Comparison of ENCODE assay signal across 8 mouse cellular contexts in the genomic region with DNA sequence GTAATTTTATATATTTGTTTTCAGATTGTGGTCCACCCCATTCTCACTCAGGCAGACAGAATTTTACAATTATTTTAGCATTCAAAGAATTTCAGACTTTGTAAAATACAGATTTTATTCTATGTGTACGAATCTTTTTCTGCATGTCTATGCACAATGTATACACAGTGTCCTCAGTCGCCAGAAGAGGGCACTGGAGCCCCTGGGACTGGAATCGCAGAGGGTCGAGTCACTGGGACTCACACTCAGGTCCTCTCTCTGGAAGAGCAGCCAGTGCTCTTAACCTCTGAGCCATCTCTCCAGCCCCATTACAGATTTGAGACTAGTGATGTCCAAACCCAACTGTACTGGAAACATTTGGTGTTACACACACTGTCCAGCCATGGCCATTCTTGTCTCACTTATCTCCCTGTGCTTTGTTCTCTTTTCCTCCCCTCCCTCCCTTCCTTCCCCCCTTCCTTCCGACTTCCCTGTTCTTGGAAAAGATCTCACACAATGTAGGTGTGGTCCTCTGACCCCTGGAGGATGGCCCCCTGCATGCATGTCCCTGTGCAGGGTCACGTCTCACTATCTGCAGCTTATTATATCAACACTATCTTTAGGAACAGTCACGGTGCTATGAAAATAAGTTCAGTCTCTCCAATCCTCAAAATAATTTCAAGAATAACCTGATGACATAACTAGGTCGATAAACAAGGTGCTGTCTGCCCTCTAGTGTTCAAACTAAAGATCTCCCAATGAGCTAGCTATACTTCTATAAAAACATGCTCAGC. TPM values are rescaled to one million over a fixed set of nuclear protein-coding genes. Genes with fewer than 3 reads are reported as not detected.
A peak's percentile ranks its signal among the peaks of the same experiment; 100 is the strongest.
DNase-seq lines count a peak whose midpoint lies in the region; ATAC-seq and TF ChIP-seq lines count a peak whose summit lies in the region.
"Had no signal": no experiment of that assay in that cellular context is flagged by ENCODE, and none has a peak within 500 bp of the region (broad histone marks: within the 10 kb centered on the region; RNA-seq: fewer than 3 reads in every experiment).

No protein-coding gene starts in this region.

- no peaks in the 10 kb centered on the region for H3K9me3 ChIP-seq in midbrain, embryonic 14.5 days (ENCODE audit: control insufficient read depth, low read length)
- H3K9me3 ChIP-seq in midbrain, embryonic 16.5 days (replicated peaks; ENCODE audit: control insufficient read depth, low read length, poor library complexity, severe bottlenecking) = no peaks in the 10 kb centered on the region
- H3K9me3 ChIP-seq: neural tube, embryonic 12.5 days had no signal

- no peaks in the 10 kb centered on the region for H3K4me1 ChIP-seq in midbrain, embryonic 14.5 days (ENCODE audit: control insufficient read depth, insufficient read depth, low read length)
- H3K4me1 ChIP-seq in midbrain, embryonic 16.5 days (ENCODE audit: control insufficient read depth, insufficient read depth, low read length) = no peaks in the 10 kb centered on the region
- no peaks in the 10 kb centered on the region for H3K4me1 ChIP-seq in olfactory bulb, adult 2 months (ENCODE audit: control insufficient read depth, insufficient read depth, low read length)
- H3K4me1 ChIP-seq: neural tube, embryonic 12.5 days had no signal

- H3K27ac ChIP-seq in midbrain, embryonic 14.5 days (replicated peaks; ENCODE audit: low read depth, low read length) = no peak overlapping the region
- H3K27ac ChIP-seq in midbrain, embryonic 16.5 days (ENCODE audit: low read length) = no peak overlapping the region
- no peak overlapping the region for H3K27ac ChIP-seq in olfactory bulb, adult 2 months (ENCODE audit: insufficient read depth, low read depth, low read length)
- H3K27ac ChIP-seq: neural tube, embryonic 12.5 days had no signal

- peak; percentile 21; the same call in 1 of the 2 replicates for TF ChIP-seq CTCF in olfactory bulb, adult 2 months (IDR thresholded peaks at IDR 0.05; ENCODE audit: insufficient read depth, low read depth, low read length)

- DNase-seq in midbrain, embryonic 14.5 days = peak; percentile 73
- DNase-seq in T-cell, adult 2 months (ENCODE audit: low spot score) = peak; percentile 24
- DNase-seq in kidney, postnatal 25 days = peak; percentile 54 to 58
- DNase-seq in frontal cortex, postnatal 10 days (ENCODE audit: low spot score in 2 of 2) = no peak

- no peak for ATAC-seq in midbrain, embryonic 14.5 days (ENCODE audit: low FRiP score, low TSS enrichment)
- no peak for ATAC-seq in midbrain, embryonic 16.5 days
- peak; percentile 53 for ATAC-seq in granulocyte monocyte progenitor cell, adult 5-6 weeks (replicated peaks; ENCODE audit: poor library complexity, severe bottlenecking)

- H3K4me2 ChIP-seq in midbrain, embryonic 14.5 days (ENCODE audit: low read length) = no peak overlapping the region
- H3K4me2 ChIP-seq in midbrain, embryonic 16.5 days (ENCODE audit: low read length) = no peak overlapping the region
- H3K4me2 ChIP-seq: neural tube, embryonic 12.5 days had no signal

- no peak overlapping the region for H3K4me3 ChIP-seq in midbrain, embryonic 14.5 days (replicated peaks; ENCODE audit: low read depth, low read length)
- no peak overlapping the region for H3K4me3 ChIP-seq in midbrain, embryonic 16.5 days (ENCODE audit: low read depth, low read length)
- no peak overlapping the region for H3K4me3 ChIP-seq in olfactory bulb, adult 2 months (ENCODE audit: insufficient read depth, low read depth, low read length)
- H3K4me3 ChIP-seq: neural tube, embryonic 12.5 days had no signal

- H3K36me3 ChIP-seq in midbrain, embryonic 14.5 days (ENCODE audit: control insufficient read depth, insufficient read depth, low read length) = no peaks in the 10 kb centered on the region
- no peaks in the 10 kb centered on the region for H3K36me3 ChIP-seq in midbrain, embryonic 16.5 days (ENCODE audit: control insufficient read depth, insufficient read depth, low read length)

- TF ChIP-seq POLR2A in olfactory bulb, adult 2 months (IDR thresholded peaks at IDR 0.05; ENCODE audit: insufficient read depth, low read depth, low read length) = no peak

- WGBS in midbrain, embryonic 14.5 days = 59% methylated on average over 8 of the region's 8 CpGs
- 55% methylated on average over 8 of the region's 8 CpGs for WGBS in midbrain, embryonic 16.5 days
- WGBS in olfactory bulb, adult 2 months = 46% methylated on average over 8 of the region's 8 CpGs

- no peak overlapping the region for H3K9ac ChIP-seq in midbrain, embryonic 14.5 days (replicated peaks; ENCODE audit: low read length)
- H3K9ac ChIP-seq in midbrain, embryonic 16.5 days (ENCODE audit: low read depth, low read length) = no peak overlapping the region
- H3K9ac ChIP-seq: neural tube, embryonic 12.5 days had no signal

- H3K27me3 ChIP-seq in midbrain, embryonic 14.5 days (ENCODE audit: control insufficient read depth, insufficient read depth, low read length) = no peaks in the 10 kb centered on the region
- no peaks in the 10 kb centered on the region for H3K27me3 ChIP-seq in midbrain, embryonic 16.5 days (ENCODE audit: control insufficient read depth, insufficient read depth, low read depth, low read length)
- H3K27me3 ChIP-seq: neural tube, embryonic 12.5 days had no signal

RNA-seq across cellular contexts. Expression of a gene that starts 10.8 kb away (rescaled TPM):
- polyA plus RNA-seq in midbrain, embryonic 14.5 days (2014; fragmentation: Nextera tagmentation; extraction: Ambion mirVana) = 7.4 and 11.1 TPM in 2 replicates
- polyA plus RNA-seq in midbrain, embryonic 16.5 days (2015; fragmentation: Nextera tagmentation; extraction: Ambion mirVana) = 7.1 and 8.3 TPM in 2 replicates
- total RNA-seq in granulocyte monocyte progenitor cell, adult 5-6 weeks (2014; fragmentation: Nextera tagmentation) = 29.2 and 36.8 TPM in 2 replicates
- total RNA-seq in granulocyte monocyte progenitor cell, adult 5-6 weeks (2017) = 4.2 and 8.1 TPM in 2 replicates
- polyA plus RNA-seq in olfactory bulb, adult 2 months (2012; ENCODE audit: insufficient read depth, insufficient read length, low replicate concordance, missing spikeins) = not detected in 2 replicates

RNA-seq across cellular contexts. Expression of a gene that starts 52.2 kb away (rescaled TPM):
- 8.9 and 10.8 TPM in 2 replicates for polyA plus RNA-seq in midbrain, embryonic 14.5 days (2014; fragmentation: Nextera tagmentation; extraction: Ambion mirVana)
- 16.9 and 17.9 TPM in 2 replicates for polyA plus RNA-seq in midbrain, embryonic 16.5 days (2015; fragmentation: Nextera tagmentation; extraction: Ambion mirVana)
- total RNA-seq in granulocyte monocyte progenitor cell, adult 5-6 weeks (2014; fragmentation: Nextera tagmentation) = 9.2 and 16.1 TPM in 2 replicates
- 9.9 and 16.2 TPM in 2 replicates for total RNA-seq in granulocyte monocyte progenitor cell, adult 5-6 weeks (2017)
- not detected in 2 replicates for polyA plus RNA-seq in olfactory bulb, adult 2 months (2012; ENCODE audit: insufficient read depth, insufficient read length, low replicate concordance, missing spikeins)

RNA-seq across cellular contexts. Expression of a gene that starts 58.1 kb away (rescaled TPM):
- 26.4 and 28.6 TPM in 2 replicates for polyA plus RNA-seq in midbrain, embryonic 14.5 days (2014; fragmentation: Nextera tagmentation; extraction: Ambion mirVana)
- 29.8 and 30.8 TPM in 2 replicates for polyA plus RNA-seq in midbrain, embryonic 16.5 days (2015; fragmentation: Nextera tagmentation; extraction: Ambion mirVana)
- 58.8 and 68.9 TPM in 2 replicates for total RNA-seq in granulocyte monocyte progenitor cell, adult 5-6 weeks (2014; fragmentation: Nextera tagmentation)
- 46.8 and 53.3 TPM in 2 replicates for total RNA-seq in granulocyte monocyte progenitor cell, adult 5-6 weeks (2017)
- not detected in 2 replicates for polyA plus RNA-seq in olfactory bulb, adult 2 months (2012; ENCODE audit: insufficient read depth, insufficient read length, low replicate concordance, missing spikeins)

Comparison
In these comparisons a context has a peak if more than half of its experiments do, and no peak if none do; other contexts are left out.
1. DNase-seq: peak in midbrain, embryonic 14.5 days (single experiment), T-cell, adult 2 months (single experiment) and kidney, postnatal 25 days (2 of 2); none in frontal cortex, postnatal 10 days (0 of 2).